Comparison of ENCODE assay signal across 8 mouse cellular contexts in genomic region chr8:106137906-106138477, GRCm38 (mm10). TPM values are rescaled to one million over a fixed set of nuclear protein-coding genes. Genes with fewer than 3 reads are reported as not detected.
DNase-seq lines count a peak whose midpoint lies in the region; ATAC-seq and TF ChIP-seq lines count a peak whose summit lies in the region.

No protein-coding gene starts in this region.

- WGBS in embryonic facial prominence, embryonic 15.5 days: under 1% methylated on average over 24 of the region's 24 CpGs
- under 1% methylated on average over 24 of the region's 24 CpGs for WGBS in hindbrain, embryonic 10.5 days
- under 1% methylated on average over 20 of the region's 24 CpGs for WGBS in limb, embryonic 14.5 days
- under 1% methylated on average over 24 of the region's 24 CpGs for WGBS in midbrain, embryonic 13.5 days

- H3K36me3 ChIP-seq in embryonic facial prominence, embryonic 15.5 days: peaks cover 1% of the 10 kb centered on the region
- peaks cover 5% of the 10 kb centered on the region for H3K36me3 ChIP-seq in hindbrain, embryonic 10.5 days
- peaks cover 5% of the 10 kb centered on the region; the same call in 1 of the 2 replicates for H3K36me3 ChIP-seq in limb, embryonic 14.5 days (ENCODE audit: control insufficient read depth, insufficient read depth, low read length)
- 0 out of 2 replicates have a peak, but pooled peaks cover 3% of the 10 kb centered on the region for H3K36me3 ChIP-seq in midbrain, embryonic 13.5 days

- ATAC-seq in frontal cortex, adult (ENCODE audit: low TSS enrichment): peak; percentile 64; the same call in 1 of the 2 replicates
- no peak for ATAC-seq in embryonic facial prominence, embryonic 15.5 days (ENCODE audit: insufficient number of reproducible peaks, low FRiP score, low TSS enrichment, low read depth)
- ATAC-seq in limb, embryonic 14.5 days (ENCODE audit: low FRiP score, low read depth): peak; percentile 69
- no peak for ATAC-seq in midbrain, embryonic 13.5 days

- peak overlapping the region; percentile 54 for H3K4me3 ChIP-seq in embryonic facial prominence, embryonic 15.5 days (replicated peaks)
- H3K4me3 ChIP-seq in hindbrain, embryonic 10.5 days: peak overlapping the region; percentile 57
- H3K4me3 ChIP-seq in limb, embryonic 14.5 days (replicated peaks; ENCODE audit: low read length): peak overlapping the region; percentile 49
- H3K4me3 ChIP-seq in midbrain, embryonic 13.5 days (replicated peaks): peak overlapping the region; percentile 46

- peak overlapping the region; percentile 79 for H3K27ac ChIP-seq in embryonic facial prominence, embryonic 15.5 days (replicated peaks)
- H3K27ac ChIP-seq in hindbrain, embryonic 10.5 days: peak overlapping the region; percentile 53; the same call in 1 of the 2 replicates
- H3K27ac ChIP-seq in limb, embryonic 14.5 days (replicated peaks; ENCODE audit: low read depth, low read length): 0 out of 2 replicates have a peak overlapping the region, but pooled peaks have one; percentile 27
- H3K27ac ChIP-seq in midbrain, embryonic 13.5 days: no peak overlapping the region

- no peak for DNase-seq in frontal cortex, postnatal 25 days (ENCODE audit: low spot score in 2 of 2)
- peak; percentile 37 for DNase-seq in MEL-GATA-1-ER (ENCODE audit: extremely low read depth, low read depth)
- peak; percentile 72 for DNase-seq in hindbrain, embryonic 10.5 days (ENCODE audit: low spot score)
- DNase-seq in limb, embryonic 14.5 days (ENCODE audit: low spot score): peak; percentile 61
- DNase-seq in urinary bladder, postnatal 36 days (ENCODE audit: low spot score in 2 of 2): peak; percentile 81 to 83

- TF ChIP-seq POLR2A in limb, embryonic 14.5 days (IDR thresholded peaks at IDR 0.05; ENCODE audit: borderline replicate concordance, extremely low read depth, insufficient read depth, insufficient read length): no peak

- peak overlapping the region; percentile 7 for H3K9ac ChIP-seq in embryonic facial prominence, embryonic 15.5 days
- peak overlapping the region; percentile 54 for H3K9ac ChIP-seq in limb, embryonic 14.5 days (ENCODE audit: low read depth, low read length, severe bottlenecking)
- peak overlapping the region; percentile 52 for H3K9ac ChIP-seq in midbrain, embryonic 13.5 days (replicated peaks)

- H3K27me3 ChIP-seq in embryonic facial prominence, embryonic 15.5 days: peaks cover 45% of the 10 kb centered on the region
- peaks cover 77% of the 10 kb centered on the region for H3K27me3 ChIP-seq in hindbrain, embryonic 10.5 days (ENCODE audit: insufficient read depth, poor library complexity, severe bottlenecking)
- H3K27me3 ChIP-seq in limb, embryonic 14.5 days (ENCODE audit: control insufficient read depth, insufficient read depth, low read length): peaks cover 43% of the 10 kb centered on the region
- peaks cover 75% of the 10 kb centered on the region for H3K27me3 ChIP-seq in midbrain, embryonic 13.5 days

- H3K4me1 ChIP-seq in embryonic facial prominence, embryonic 15.5 days: peaks cover 40% of the 10 kb centered on the region
- H3K4me1 ChIP-seq in hindbrain, embryonic 10.5 days (replicated peaks): peaks cover 45% of the 10 kb centered on the region
- peaks cover 16% of the 10 kb centered on the region for H3K4me1 ChIP-seq in limb, embryonic 14.5 days (ENCODE audit: control insufficient read depth, insufficient read depth, low read length)
- H3K4me1 ChIP-seq in midbrain, embryonic 13.5 days (replicated peaks): peaks cover 29% of the 10 kb centered on the region

- no peaks in the 10 kb centered on the region for H3K9me3 ChIP-seq in embryonic facial prominence, embryonic 15.5 days (replicated peaks)
- no peaks in the 10 kb centered on the region for H3K9me3 ChIP-seq in hindbrain, embryonic 10.5 days
- H3K9me3 ChIP-seq in limb, embryonic 14.5 days (ENCODE audit: control insufficient read depth, low read length): no peaks in the 10 kb centered on the region
- H3K9me3 ChIP-seq in midbrain, embryonic 13.5 days: no peaks in the 10 kb centered on the region

- peak overlapping the region; percentile 90 for H3K4me2 ChIP-seq in embryonic facial prominence, embryonic 15.5 days (replicated peaks)
- peak overlapping the region; percentile 93 for H3K4me2 ChIP-seq in limb, embryonic 14.5 days (replicated peaks; ENCODE audit: low read depth, low read length, severe bottlenecking)
- H3K4me2 ChIP-seq in midbrain, embryonic 13.5 days (replicated peaks): peak overlapping the region; percentile 76

RNA-seq across cellular contexts. Expression of gene Esrp2, which starts 1.2 kb away (rescaled TPM):
- polyA plus RNA-seq in embryonic facial prominence, embryonic 15.5 days (2015; fragmentation: Nextera tagmentation; extraction: Ambion mirVana): 43.5 and 55.4 TPM in 2 replicates
- polyA plus RNA-seq in hindbrain, embryonic 10.5 days (2016; fragmentation: Nextera tagmentation; extraction: Ambion mirVana): 2.5 and 3.3 TPM in 2 replicates
- 29.5 and 34.3 TPM in 2 replicates for polyA plus RNA-seq in limb, embryonic 14.5 days (2012; rRNA removed)
- 38.8 and 38.9 TPM in 2 replicates for polyA plus RNA-seq in limb, embryonic 14.5 days (2014; fragmentation: Nextera tagmentation; extraction: Ambion mirVana)
- 0.09 TPM in 1 of 2 replicates, not detected in the other for polyA plus RNA-seq in midbrain, embryonic 13.5 days (2015; fragmentation: Nextera tagmentation; extraction: Ambion mirVana)

RNA-seq across cellular contexts. Expression of gene Pla2g15, which starts 12.2 kb away (rescaled TPM):
- 17.3 and 18.6 TPM in 2 replicates for polyA plus RNA-seq in embryonic facial prominence, embryonic 15.5 days (2015; fragmentation: Nextera tagmentation; extraction: Ambion mirVana)
- 15.0 and 16.1 TPM in 2 replicates for polyA plus RNA-seq in hindbrain, embryonic 10.5 days (2016; fragmentation: Nextera tagmentation; extraction: Ambion mirVana)
- 13.7 and 15.0 TPM in 2 replicates for polyA plus RNA-seq in limb, embryonic 14.5 days (2012; rRNA removed)
- polyA plus RNA-seq in limb, embryonic 14.5 days (2014; fragmentation: Nextera tagmentation; extraction: Ambion mirVana): 6.3 and 7.8 TPM in 2 replicates
- polyA plus RNA-seq in midbrain, embryonic 13.5 days (2015; fragmentation: Nextera tagmentation; extraction: Ambion mirVana): 16.8 and 18.4 TPM in 2 replicates

RNA-seq across cellular contexts. Expression of gene Slc7a6, which starts 30.7 kb away (rescaled TPM):
- 44.0 and 49.2 TPM in 2 replicates for polyA plus RNA-seq in embryonic facial prominence, embryonic 15.5 days (2015; fragmentation: Nextera tagmentation; extraction: Ambion mirVana)
- polyA plus RNA-seq in hindbrain, embryonic 10.5 days (2016; fragmentation: Nextera tagmentation; extraction: Ambion mirVana): 66.1 and 71.9 TPM in 2 replicates
- polyA plus RNA-seq in limb, embryonic 14.5 days (2012; rRNA removed): 42.1 and 57.6 TPM in 2 replicates
- 55.7 and 73.1 TPM in 2 replicates for polyA plus RNA-seq in limb, embryonic 14.5 days (2014; fragmentation: Nextera tagmentation; extraction: Ambion mirVana)
- polyA plus RNA-seq in midbrain, embryonic 13.5 days (2015; fragmentation: Nextera tagmentation; extraction: Ambion mirVana): 76.0 and 81.0 TPM in 2 replicates

Comparison
In these comparisons a context has a peak if more than half of its experiments do, and no peak if none do; other contexts are left out.
1. ATAC-seq: peak in frontal cortex, adult (single experiment) and limb, embryonic 14.5 days (single experiment); none in embryonic facial prominence, embryonic 15.5 days (single experiment) and midbrain, embryonic 13.5 days (single experiment).
2. DNase-seq: peak in MEL-GATA-1-ER (single experiment), hindbrain, embryonic 10.5 days (single experiment), limb, embryonic 14.5 days (single experiment) and urinary bladder, postnatal 36 days (2 of 2); none in frontal cortex, postnatal 25 days (0 of 2).
3. Peak in every context shown above with its lines, with median percentiles within 50 percentile points of each other: H3K4me2 ChIP-seq, H3K4me3 ChIP-seq and H3K9ac ChIP-seq.